Mouse (Mus musculus) adrenal gland, adult (tissue): ENCODE data around the gene Pax7.
A peak's percentile ranks its signal among the peaks of the same experiment; 100 is the strongest.

Experiments
- DNase-seq, 2 experiments: peaks; one replicate each; pipeline ENCODE4 v3.0.0; 2022 to 2023; ENCODE audit warnings: low spot score in 1 of 2; ENCODE audit not compliant: inconsistent age in 2 of 2

Gene Pax7

DNA sequence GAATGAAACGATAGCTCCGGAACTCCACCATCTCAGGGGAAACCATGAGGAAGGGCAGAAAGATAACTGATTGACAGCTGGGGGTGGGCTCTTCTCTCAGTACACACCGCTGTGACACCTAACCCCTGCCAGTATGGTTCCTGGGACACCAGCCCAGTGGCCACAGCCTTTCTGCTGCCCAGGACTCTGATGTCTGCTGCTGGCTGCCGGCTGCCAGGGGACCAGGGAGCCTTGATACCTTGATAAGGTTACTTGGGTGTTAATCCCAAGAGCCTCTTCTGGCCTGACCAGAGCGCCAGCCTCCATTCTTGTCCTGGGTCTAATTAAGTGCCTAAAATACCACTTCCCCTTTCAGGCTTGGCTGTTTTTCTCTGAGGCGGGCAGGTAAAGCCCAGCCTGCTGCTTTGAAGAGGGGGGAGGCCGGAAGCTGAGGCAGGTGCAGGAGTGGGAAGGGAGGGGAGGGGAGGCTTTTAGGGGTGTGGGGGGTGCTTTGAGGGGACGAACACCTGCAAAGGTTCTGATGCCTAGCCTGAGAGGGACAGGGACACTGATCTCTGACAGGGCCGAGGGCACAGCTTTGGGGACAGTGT is 19.9 kb downstream of the Pax7 start:
- no peak for DNase-seq

DNA sequence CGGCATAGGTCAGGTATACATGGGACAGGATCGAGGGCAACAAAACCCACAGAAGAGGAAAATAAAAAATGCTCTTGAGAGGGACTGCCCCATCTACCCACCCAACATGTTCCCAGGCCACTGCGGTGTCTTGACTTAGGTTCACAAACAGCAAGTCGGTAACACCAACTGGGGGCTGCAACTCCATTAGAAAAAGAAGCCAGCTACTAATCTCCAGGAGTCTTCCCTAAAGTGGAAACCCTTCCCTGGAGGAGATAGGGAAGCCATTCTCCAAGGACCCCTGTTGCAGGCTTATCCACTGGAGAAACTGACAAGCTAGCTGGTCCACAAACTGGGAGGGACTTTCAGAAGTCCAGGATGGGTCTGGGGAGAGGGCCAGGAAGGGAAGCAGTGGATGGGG is 21.4 kb downstream of the Pax7 start:
- no peak for DNase-seq

- no peak for DNase-seq
Observed at GRCm38 (mm10) chr4:139811475-139811874, 21.9 kb downstream of the Pax7 start.

- no peak for DNase-seq
Observed at GRCm38 (mm10) chr4:139810762-139811438, 22.4 kb downstream of the Pax7 start.

DNA sequence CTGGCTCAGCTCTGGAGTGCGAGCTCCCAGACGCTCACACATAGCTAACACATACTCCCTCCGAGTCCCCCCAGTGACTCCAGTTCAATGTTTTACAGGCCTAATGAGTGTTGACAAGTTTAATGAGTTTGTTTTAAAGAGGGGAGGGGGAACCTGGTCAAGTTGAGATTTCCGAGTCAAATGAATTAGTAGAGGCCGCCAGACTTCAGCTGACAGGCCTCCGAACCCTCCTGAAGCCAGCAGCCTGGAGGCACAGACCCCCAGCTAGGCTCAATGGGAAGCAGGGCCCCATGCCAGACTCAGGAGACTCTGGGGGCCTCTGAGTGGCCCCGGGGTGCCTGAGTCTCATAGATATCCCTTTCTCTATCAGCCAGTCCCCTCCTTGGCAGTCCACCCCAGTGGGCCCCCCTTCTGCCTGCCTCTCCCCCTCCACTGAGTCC is 23.9 kb downstream of the Pax7 start:
- no peak for DNase-seq

DNA sequence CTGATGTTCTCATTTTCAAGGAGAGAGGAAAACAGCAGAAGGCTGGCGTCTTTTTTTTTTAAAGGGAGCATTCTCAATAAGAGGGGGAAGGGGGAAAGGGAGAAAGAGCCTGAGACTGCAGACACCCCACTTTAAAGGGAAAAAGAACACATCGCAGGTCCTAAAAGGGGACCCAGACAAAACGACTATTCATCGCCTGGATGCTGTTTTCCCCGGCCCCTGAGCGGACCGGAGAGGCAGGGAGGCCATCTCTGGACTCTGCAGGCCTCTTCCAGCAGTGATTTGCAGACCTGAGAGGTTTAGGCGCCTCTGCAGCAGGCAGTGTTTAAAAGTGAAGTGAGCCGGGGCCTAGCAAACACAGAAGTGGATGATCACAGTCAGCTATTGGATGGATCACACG is 25.5 kb downstream of the Pax7 start:
- DNase-seq = no peak

DNA sequence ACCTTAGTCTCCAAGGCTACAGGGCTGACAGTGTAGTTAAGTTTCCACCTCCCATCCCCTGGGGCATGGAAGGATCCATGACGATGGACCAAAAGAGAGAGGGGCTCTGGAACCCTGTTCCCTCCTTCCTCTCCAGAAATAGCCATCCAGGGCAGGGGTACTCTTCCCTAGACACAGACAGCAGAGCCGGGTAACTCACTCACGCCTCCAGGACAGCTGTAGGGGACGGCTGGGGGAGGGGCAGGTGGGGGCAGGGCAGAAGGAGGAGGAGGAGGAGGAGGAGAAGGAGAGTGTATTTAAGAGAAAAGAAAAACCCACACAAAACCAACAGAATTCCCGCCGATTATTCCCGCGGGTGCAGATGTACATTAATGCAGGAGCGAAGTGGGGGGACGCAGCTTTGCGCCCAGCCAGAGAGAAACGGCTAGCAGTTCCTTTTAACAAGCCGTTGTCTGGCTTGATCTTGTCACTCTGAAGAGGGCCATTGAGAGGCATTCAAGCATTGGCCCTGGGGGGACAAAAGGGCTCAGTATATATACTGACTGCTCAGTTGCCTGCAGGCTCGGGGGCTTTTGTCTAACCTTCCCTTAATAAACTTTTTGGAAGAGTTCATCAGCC is 26.0 kb downstream of the Pax7 start:
- no peak for DNase-seq

DNA sequence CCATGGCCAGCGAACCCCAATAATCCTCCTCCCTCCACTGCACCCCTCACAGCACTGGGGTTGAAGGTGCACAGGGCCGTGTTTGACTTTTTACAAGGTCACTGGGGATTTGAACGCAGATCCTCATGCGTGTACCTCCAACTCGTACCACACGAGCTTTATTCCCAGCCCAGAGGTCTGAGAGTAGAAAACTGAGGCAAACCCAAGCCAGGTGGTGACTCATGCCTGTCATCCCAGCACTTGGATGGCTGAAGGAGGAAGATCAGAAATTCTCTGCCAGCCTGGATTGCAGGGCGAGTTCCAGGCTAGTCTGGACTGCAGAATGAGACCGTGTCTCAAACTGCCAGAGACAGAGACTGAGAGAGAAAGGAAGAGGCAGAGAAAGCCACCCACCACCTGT is 28.4 kb downstream of the Pax7 start:
- peak; percentile 23 to 62 for DNase-seq

DNA sequence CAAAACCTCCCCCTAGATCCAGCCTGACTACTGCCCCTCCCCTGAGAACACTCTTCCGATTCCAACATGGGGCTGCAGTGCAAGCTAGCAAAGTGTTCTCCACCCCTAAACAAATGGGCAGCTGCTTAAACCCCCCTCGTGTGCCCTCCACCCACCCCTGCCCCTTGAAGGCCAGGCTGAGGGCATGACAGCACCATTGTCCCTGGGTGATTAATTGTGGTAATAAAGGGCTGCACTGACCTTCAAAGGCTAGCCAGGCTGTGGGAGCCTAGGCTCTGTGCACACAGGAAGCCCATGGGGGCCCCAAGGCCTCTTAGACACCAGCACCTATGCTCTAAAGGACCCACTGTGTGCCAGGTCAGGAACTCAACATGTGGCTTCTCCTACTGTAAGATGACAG is 29.3 kb downstream of the Pax7 start:
- peak; percentile 14 to 61 for DNase-seq

GRCm38 (mm10) chr4:139799436-139800100 is 33.8 kb downstream of the Pax7 start:
- no peak for DNase-seq

DNA sequence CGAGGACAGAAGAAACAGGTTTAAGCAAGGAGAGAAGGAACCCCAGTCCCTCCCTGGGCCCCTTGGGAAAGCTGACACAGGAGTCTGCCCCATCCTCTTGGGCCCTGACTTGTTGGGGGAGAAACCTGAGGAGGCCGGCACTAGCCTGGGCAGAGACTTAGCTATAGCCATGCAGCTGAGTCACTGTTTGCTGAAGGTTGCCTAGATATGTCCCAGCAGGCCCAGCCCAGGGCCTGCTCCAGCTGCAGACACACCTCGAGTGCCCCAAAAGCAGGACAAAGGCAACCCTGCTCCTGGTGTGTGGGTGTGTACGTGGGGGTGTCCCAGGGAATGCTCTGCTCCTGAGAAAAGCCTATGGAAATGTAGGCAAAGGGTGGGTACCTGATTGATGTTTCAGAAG is 36.0 kb downstream of the Pax7 start:
- no peak for DNase-seq

DNA sequence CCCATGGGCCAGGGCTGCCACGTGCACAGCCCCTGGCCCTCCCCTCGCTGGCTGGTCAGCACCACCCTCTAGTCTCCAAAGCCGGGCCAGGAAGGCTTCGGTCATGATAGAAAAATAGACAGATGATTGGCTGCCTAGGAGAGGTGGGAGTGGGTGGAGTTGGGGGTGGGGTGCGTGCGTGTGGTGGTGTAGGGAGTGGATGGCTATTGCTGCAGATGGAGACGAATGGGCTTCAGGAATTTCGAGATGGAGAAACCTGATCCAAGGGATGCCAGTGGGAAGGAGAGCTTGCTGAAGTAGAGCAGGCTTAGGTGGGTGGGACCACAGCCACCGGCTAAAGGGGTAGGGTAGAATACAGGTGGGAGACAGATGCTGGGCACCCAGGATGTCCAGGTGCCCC is 37.2 kb downstream of the Pax7 start:
- no peak for DNase-seq

DNA sequence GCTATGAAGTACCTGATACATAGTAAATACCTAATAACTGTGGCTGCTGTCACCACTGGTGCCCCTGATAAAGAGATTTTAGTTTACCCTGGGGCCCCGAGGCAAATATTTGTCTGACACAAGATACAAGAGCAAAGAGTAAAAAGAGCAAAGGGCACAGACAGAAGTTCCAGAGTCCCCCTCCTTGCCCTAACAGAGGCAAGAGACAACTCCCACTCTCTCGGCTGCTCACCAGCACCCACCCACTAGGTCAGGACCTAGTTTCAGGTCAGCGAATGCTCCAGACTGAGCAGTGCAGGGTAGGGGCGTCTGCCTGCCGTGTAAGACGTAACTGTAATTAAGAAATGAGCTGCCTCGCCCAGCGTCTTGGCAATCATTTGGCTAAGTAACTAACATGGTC is 42.2 kb downstream of the Pax7 start:
- no peak for DNase-seq

DNA sequence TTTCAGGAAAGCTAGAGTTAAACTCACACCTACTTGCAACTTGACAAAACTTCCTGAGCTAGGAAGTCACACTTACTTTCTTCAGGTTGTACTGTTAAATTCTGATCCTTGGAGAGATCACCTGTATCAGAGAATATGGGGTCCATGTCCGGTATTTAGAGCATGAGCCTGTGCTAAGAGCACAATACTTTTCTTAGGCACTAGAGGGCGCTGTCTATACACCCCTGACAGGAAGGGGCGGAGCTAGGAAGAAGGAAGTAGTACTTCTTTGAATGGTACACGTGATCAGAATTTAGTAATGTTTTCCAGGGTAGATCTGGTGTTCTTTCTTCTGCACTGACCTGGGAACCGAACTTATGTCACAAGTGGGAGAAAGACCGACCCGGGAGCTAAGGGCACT is 43.6 kb downstream of the Pax7 start:
- DNase-seq = no peak

DNA sequence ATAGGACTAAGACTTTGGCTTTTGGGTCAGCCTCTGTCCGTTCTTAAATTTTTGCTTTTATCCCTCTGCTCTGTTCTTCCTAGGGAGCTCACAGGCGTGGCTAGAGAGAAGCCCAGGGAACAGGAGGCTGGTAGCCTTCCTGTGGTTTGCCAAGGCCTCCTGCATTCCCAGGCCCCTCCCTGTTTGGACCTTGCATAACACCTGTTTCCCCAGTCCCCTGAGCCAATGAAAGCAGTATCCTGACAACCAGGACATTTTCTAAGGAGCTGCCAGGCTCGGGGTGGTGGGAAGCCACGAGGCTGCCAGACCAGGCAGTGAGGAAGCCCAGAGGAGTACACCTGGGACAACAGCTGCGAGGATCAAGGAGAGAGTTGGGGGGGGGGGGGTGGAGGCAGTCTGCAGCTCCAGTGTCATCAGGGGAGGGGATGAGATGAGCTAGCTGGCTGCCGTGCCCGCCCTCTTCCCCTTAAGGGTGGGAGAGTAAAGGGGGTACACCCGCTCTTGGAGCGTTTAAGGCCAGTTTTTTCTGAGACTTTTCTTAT is 50.3 kb downstream of the Pax7 start:
- no peak for DNase-seq

DNA sequence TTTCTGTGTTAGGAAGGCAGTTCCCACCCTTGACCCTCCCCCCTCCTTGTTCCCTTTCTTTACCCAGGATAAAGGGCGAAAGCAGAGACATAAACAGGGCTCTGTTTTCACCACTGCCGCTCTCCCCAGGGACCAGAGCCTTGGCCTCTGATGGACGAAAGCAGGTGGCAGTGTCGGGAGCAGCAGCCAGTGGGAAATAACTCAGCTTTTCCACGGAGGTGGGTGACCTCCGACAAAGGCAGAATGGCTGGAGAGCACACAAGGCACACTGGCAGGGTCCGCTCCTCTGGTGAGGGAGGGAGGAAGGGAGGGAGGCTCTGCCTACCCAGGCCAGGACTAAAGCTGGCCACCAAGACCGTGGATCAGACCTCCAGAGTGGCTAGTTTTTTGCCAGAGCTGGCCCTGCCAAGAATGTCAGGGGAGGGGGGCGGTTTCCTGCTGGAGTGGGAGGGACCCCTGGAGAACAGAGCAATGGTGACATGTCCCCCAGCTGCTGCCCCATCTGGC is 62.1 kb downstream of the Pax7 start:
- no peak for DNase-seq

- DNase-seq = no peak
Observed at GRCm38 (mm10) chr4:139767823-139768222, 65.5 kb downstream of the Pax7 start.

DNA sequence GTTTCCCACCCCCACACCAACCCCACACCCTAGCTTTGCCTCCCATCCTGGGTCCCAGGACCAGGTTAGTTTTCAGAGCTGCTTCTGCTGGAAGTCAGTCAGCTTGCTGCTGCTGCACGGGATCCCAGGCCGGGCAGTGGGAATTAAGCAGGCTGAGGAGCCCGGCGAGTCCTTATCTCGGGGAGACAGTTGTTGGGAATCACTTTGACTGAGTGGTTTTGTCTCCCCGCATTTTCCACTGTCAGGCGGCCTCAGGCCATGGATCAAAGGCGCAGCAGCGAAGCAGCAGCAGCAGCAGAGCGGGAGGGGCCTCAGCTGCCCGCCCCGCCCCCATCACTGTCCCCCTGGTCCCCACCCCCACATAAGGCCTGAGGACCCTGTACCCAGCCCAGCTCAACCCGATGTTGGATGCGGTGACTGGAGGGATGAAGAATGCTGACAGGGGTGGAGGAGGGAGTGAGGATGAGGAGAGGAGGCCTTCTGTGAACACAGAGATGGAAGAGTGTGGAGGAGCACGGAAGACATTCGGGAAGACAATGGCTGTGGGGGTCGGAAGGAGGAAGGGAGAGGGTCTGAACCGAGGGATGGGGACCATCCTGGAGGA is 66.1 kb downstream of the Pax7 start:
- no peak for DNase-seq

DNA sequence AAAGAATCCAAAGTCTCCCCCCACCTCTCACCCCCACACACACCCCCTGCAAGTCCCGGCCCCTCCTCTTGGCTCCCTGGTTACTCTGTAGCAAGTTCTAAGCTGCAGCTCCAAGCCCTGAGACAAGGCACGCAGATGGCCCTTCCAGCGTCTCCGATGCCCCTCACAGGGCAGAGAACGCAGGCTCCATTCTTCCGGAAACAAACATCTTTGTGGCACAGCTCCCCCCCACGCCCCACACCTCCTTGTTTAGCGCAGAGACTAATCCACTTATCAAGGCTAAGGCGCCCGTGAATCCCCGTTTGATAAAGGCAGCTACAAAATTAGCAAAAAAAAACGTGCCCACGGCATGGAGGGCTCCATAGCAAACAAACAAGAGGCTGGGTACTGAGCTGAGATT is 71.4 kb downstream of the Pax7 start:
- DNase-seq = no peak

- DNase-seq = no peak
Observed at GRCm38 (mm10) chr4:139760736-139761135, 72.6 kb downstream of the Pax7 start.
